In genomic region chr9:95749461-95749928, GRCm38 (mm10) we compare ENCODE assay signal across 9 mouse cellular contexts. TPM values are rescaled to one million over a fixed set of nuclear protein-coding genes. Genes with fewer than 3 reads are reported as not detected.
DNase-seq lines count a peak whose midpoint lies in the region; ATAC-seq and TF ChIP-seq lines count a peak whose summit lies in the region.
"Had no signal": no experiment of that assay in that cellular context is flagged by ENCODE, and none has a peak within 500 bp of the region (broad histone marks: within the 10 kb centered on the region; RNA-seq: fewer than 3 reads in every experiment).

No protein-coding gene starts in this region.

- H3K27me3 ChIP-seq in erythroblast, embryonic 14.5 days (ENCODE audit: control insufficient read depth), result peaks cover 46% of the 10 kb centered on the region
- H3K27me3 ChIP-seq in forebrain, embryonic 10.5 days (ENCODE audit: poor library complexity, severe bottlenecking), result peaks cover 41% of the 10 kb centered on the region
- H3K27me3 ChIP-seq in hindbrain, embryonic 11.5 days (ENCODE audit: control insufficient read depth, insufficient read depth, low read length), result 0 out of 2 replicates have a peak, but pooled peaks cover 2% of the 10 kb centered on the region
- 0 out of 2 replicates have a peak, but pooled peaks cover 9% of the 10 kb centered on the region for H3K27me3 ChIP-seq in midbrain, embryonic 14.5 days (ENCODE audit: control insufficient read depth, insufficient read depth, low read length)
- H3K27me3 ChIP-seq: CH12.LX had no signal

- no peak for TF ChIP-seq CTCF in left cerebral cortex, adult 2 months (IDR thresholded peaks at IDR 0.05)

- WGBS in forebrain, embryonic 10.5 days, result under 1% methylated on average over 34 of the region's 34 CpGs
- 2% methylated on average over 29 of the region's 34 CpGs for WGBS in hindbrain, embryonic 11.5 days
- WGBS in midbrain, embryonic 14.5 days, result under 1% methylated on average over 34 of the region's 34 CpGs

- no peak for ATAC-seq in erythroblast, adult 5-6 weeks (replicated peaks; ENCODE audit: low FRiP score, poor library complexity, severe bottlenecking)
- peak; percentile 84 for ATAC-seq in hindbrain, embryonic 11.5 days (ENCODE audit: low FRiP score)
- peak; percentile 78 for ATAC-seq in midbrain, embryonic 14.5 days (ENCODE audit: low FRiP score, low TSS enrichment)
- no peak for ATAC-seq in erythroid progenitor cell, adult 5-6 weeks (replicated peaks; ENCODE audit: low FRiP score, poor library complexity, severe bottlenecking)

- intact Hi-C loops in left cerebral cortex, adult 2 months (cut with DNase I), result loop anchor here (5.0 kb wide), 2 partner anchors 103 to 237 kb away; partner anchors contain the start of gene U2surp

- peak; percentile 3 for DNase-seq in adrenal gland, adult 8-10 months
- DNase-seq in forebrain, embryonic 10.5 days (ENCODE audit: extremely low spot score, low spot score), result peak; percentile 46
- DNase-seq in hindbrain, embryonic 11.5 days (ENCODE audit: low spot score), result peak; percentile 63
- peak; percentile 28 to 33 for DNase-seq in left cerebral cortex, adult 2 months (ENCODE audit: extremely low spot score in 1 of 2, low spot score in 2 of 2)
- peak; percentile 58 for DNase-seq in midbrain, embryonic 14.5 days

- H3K4me3 ChIP-seq in erythroblast, embryonic 14.5 days (replicated peaks), result peak overlapping the region; percentile 66
- H3K4me3 ChIP-seq in forebrain, embryonic 10.5 days, result peak overlapping the region; percentile 91
- peak overlapping the region; percentile 77 for H3K4me3 ChIP-seq in hindbrain, embryonic 11.5 days (ENCODE audit: low read depth, low read length)
- H3K4me3 ChIP-seq in left cerebral cortex, adult 2 months, result peak overlapping the region; percentile 83
- peak overlapping the region; percentile 94 for H3K4me3 ChIP-seq in midbrain, embryonic 14.5 days (replicated peaks; ENCODE audit: low read depth, low read length)

- H3K27ac ChIP-seq in forebrain, embryonic 10.5 days, result peak overlapping the region; percentile 89
- no peak overlapping the region for H3K27ac ChIP-seq in hindbrain, embryonic 11.5 days (ENCODE audit: low read depth, low read length)
- H3K27ac ChIP-seq in left cerebral cortex, adult 2 months, result peak overlapping the region; percentile 92
- peak overlapping the region; percentile 57; the same call in 1 of the 2 replicates for H3K27ac ChIP-seq in midbrain, embryonic 14.5 days (replicated peaks; ENCODE audit: low read depth, low read length)

- H3K4me2 ChIP-seq in hindbrain, embryonic 11.5 days (replicated peaks; ENCODE audit: low read depth, low read length), result peak overlapping the region; percentile 89
- H3K4me2 ChIP-seq in midbrain, embryonic 14.5 days (ENCODE audit: low read length), result peak overlapping the region; percentile 81

- no peaks in the 10 kb centered on the region for H3K36me3 ChIP-seq in erythroblast, embryonic 14.5 days (ENCODE audit: control insufficient read depth)
- no peaks in the 10 kb centered on the region for H3K36me3 ChIP-seq in forebrain, embryonic 10.5 days (replicated peaks)
- H3K36me3 ChIP-seq in hindbrain, embryonic 11.5 days (ENCODE audit: control insufficient read depth, insufficient read depth, low read length), result no peaks in the 10 kb centered on the region
- H3K36me3 ChIP-seq in midbrain, embryonic 14.5 days (ENCODE audit: control insufficient read depth, insufficient read depth, low read length), result no peaks in the 10 kb centered on the region

- peak overlapping the region; percentile 81 for H3K9ac ChIP-seq in hindbrain, embryonic 11.5 days (ENCODE audit: low read depth, low read length)
- H3K9ac ChIP-seq in midbrain, embryonic 14.5 days (replicated peaks; ENCODE audit: low read length), result peak overlapping the region; percentile 89

- peaks cover 12% of the 10 kb centered on the region for H3K4me1 ChIP-seq in erythroblast, embryonic 14.5 days (ENCODE audit: control insufficient read depth)
- peaks cover 22% of the 10 kb centered on the region for H3K4me1 ChIP-seq in forebrain, embryonic 10.5 days
- no peaks in the 10 kb centered on the region for H3K4me1 ChIP-seq in hindbrain, embryonic 11.5 days (replicated peaks; ENCODE audit: control insufficient read depth, insufficient read depth, low read length)
- peaks cover 11% of the 10 kb centered on the region; the same call in 1 of the 2 replicates for H3K4me1 ChIP-seq in midbrain, embryonic 14.5 days (ENCODE audit: control insufficient read depth, insufficient read depth, low read length)

- no peaks in the 10 kb centered on the region for H3K9me3 ChIP-seq in erythroblast, embryonic 14.5 days (ENCODE audit: control insufficient read depth, low read length)
- H3K9me3 ChIP-seq in forebrain, embryonic 10.5 days, result no peaks in the 10 kb centered on the region
- H3K9me3 ChIP-seq in hindbrain, embryonic 11.5 days (ENCODE audit: control insufficient read depth, low read length), result no peaks in the 10 kb centered on the region
- no peaks in the 10 kb centered on the region for H3K9me3 ChIP-seq in midbrain, embryonic 14.5 days (ENCODE audit: control insufficient read depth, low read length)

RNA-seq across cellular contexts. Expression of gene Trpc1, which starts 0.7 kb away (rescaled TPM):
- not detected in 2 replicates for polyA plus RNA-seq in erythroblast, embryonic 14.5 days (2012)
- not detected in 2 replicates for total RNA-seq in erythroblast, adult 5-6 weeks (2015; ENCODE audit: low replicate concordance)
- total RNA-seq in erythroblast, adult 5-6 weeks (2017; ENCODE audit: low replicate concordance), result 0.43 TPM in 1 of 2 replicates, not detected in the other
- total RNA-seq in adrenal gland, adult 8-10 months (2022), result 1 to 10 TPM; 4.4 to 6.7 (median 5.3) TPM
- 1.5 and 2.0 TPM in 2 replicates for polyA plus RNA-seq in forebrain, embryonic 10.5 days (2016; fragmentation: Nextera tagmentation; extraction: Ambion mirVana)
- polyA plus RNA-seq in hindbrain, embryonic 11.5 days (2014; fragmentation: Nextera tagmentation; extraction: Ambion mirVana), result 3.3 and 4.1 TPM in 2 replicates
- total RNA-seq in left cerebral cortex, adult 2 months (2021), result 10 to 100 TPM; 44.6 to 50.8 TPM
- 10.1 and 10.5 TPM in 2 replicates for polyA plus RNA-seq in midbrain, embryonic 14.5 days (2014; fragmentation: Nextera tagmentation; extraction: Ambion mirVana)
- total RNA-seq in erythroid progenitor cell, adult 5-6 weeks (2015; ENCODE audit: low replicate concordance), result not detected in 2 replicates
- not detected in 2 replicates for total RNA-seq in erythroid progenitor cell, adult 5-6 weeks (2017; ENCODE audit: low replicate concordance)
- total RNA-seq: CH12.LX had no signal

Comparison
In these comparisons a context has a peak if more than half of its experiments do, and no peak if none do; other contexts are left out.
1. ATAC-seq: peak in hindbrain, embryonic 11.5 days (single experiment) and midbrain, embryonic 14.5 days (single experiment); none in erythroblast, adult 5-6 weeks (single experiment) and erythroid progenitor cell, adult 5-6 weeks (single experiment).
2. DNase-seq: peak in every context shown above with its lines; median percentile 63 in hindbrain, embryonic 11.5 days; 58 in midbrain, embryonic 14.5 days; 46 in forebrain, embryonic 10.5 days; 30 in left cerebral cortex, adult 2 months; 3 in adrenal gland, adult 8-10 months.
3. RNA of gene Trpc1, which starts 0.7 kb away (total RNA-seq): 44.6 to 50.8 TPM in left cerebral cortex, adult 2 months; 4.4 to 6.7 TPM in adrenal gland, adult 8-10 months, 0.43 TPM in erythroblast, adult 5-6 weeks and not detected in erythroid progenitor cell, adult 5-6 weeks; every median in the first group is over 4 times any median in the second.
4. Peak in every context shown above with its lines, with median percentiles within 50 percentile points of each other: H3K4me3 ChIP-seq.